Mouse (Mus musculus) MEL (cell line): ENCODE data around the gene Thap3. TPM values are rescaled to one million over a fixed set of nuclear protein-coding genes. Genes with fewer than 3 reads are reported as not detected.

ENCODE experiments used
- DNase-seq: peaks from one replicate; pipeline ENCODE4 v3.0.0; 2011; ENCODE audit warnings: low read depth, low spot score
- H3K27ac ChIP-seq: 2 replicates; pipeline ENCODE4 v1.5.1; 2012; ENCODE audit warnings: low read depth, mild to moderate bottlenecking, control low read depth, low read length, moderate library complexity; ENCODE audit not compliant: control insufficient read depth
- H3K27me3 ChIP-seq, 2 experiments: fragments of 150-350 bp in 1 of 2; sonication (generic) in 1 of 2; 2 replicates each; pipeline ENCODE4 v1.6.1; 2012; ENCODE audit warnings: low read length in 2 of 2, mild to moderate bottlenecking in 2 of 2, improper control_type of control experiment in 1 of 2, moderate library complexity in 1 of 2; ENCODE audit not compliant: insufficient read depth in 2 of 2, control insufficient read depth in 1 of 2
- H3K36me3 ChIP-seq, 2 experiments: 2 replicates each; pipeline ENCODE4 v1.6.1; 2012 to 2014; ENCODE audit warnings: low read length in 2 of 2, improper control_type of control experiment in 1 of 2, inconsistent platforms in 1 of 2, mild to moderate bottlenecking in 1 of 2; ENCODE audit not compliant: insufficient read depth in 2 of 2, control insufficient read depth in 1 of 2
- H3K4me1 ChIP-seq, 2 experiments: fragments of 150-350 bp in 1 of 2; sonication (generic) in 1 of 2; 2 replicates each; pipeline ENCODE4 v1.6.1; 2012; ENCODE audit warnings: low read length in 2 of 2, improper control_type of control experiment in 1 of 2, mild to moderate bottlenecking in 1 of 2; ENCODE audit not compliant: insufficient read depth in 2 of 2, control insufficient read depth in 1 of 2
- H3K4me3 ChIP-seq, 2 experiments: fragments of 150-350 bp in 1 of 2; sonication (generic) in 1 of 2; 2 replicates each; pipeline ENCODE4 v1.5.1; 2012; ENCODE audit warnings: low read depth in 2 of 2, low read length in 2 of 2, mild to moderate bottlenecking in 2 of 2, moderate library complexity in 2 of 2, control low read depth in 1 of 2, improper control_type of control experiment in 1 of 2; ENCODE audit not compliant: control insufficient read depth in 1 of 2, insufficient read depth in 1 of 2
- H3K79me2 ChIP-seq: 2 replicates; pipeline ENCODE4 v1.6.1; 2012; ENCODE audit warnings: mild to moderate bottlenecking, low read length, moderate library complexity; ENCODE audit not compliant: control insufficient read depth, poor library complexity, insufficient read depth
- H3K9ac ChIP-seq: 2 replicates; pipeline ENCODE4 v1.6.1; 2012; ENCODE audit warnings: low read depth, mild to moderate bottlenecking, control low read depth, low read length, moderate library complexity; ENCODE audit not compliant: control insufficient read depth, poor library complexity, severe bottlenecking
- H3K9me3 ChIP-seq: fragments of 150-350 bp; sonication (generic); replicated peaks from 2 replicates; pipeline ENCODE4 v1.6.1; 2012; ENCODE audit warnings: mild to moderate bottlenecking, low read length, improper control_type of control experiment, moderate library complexity; ENCODE audit not compliant: insufficient read depth
- BHLHE40 ChIP-seq: IDR thresholded peaks from 2 replicates; pipeline ENCODE4 v1.6.1; 2012; ENCODE audit warnings: low read depth, mild to moderate bottlenecking, inconsistent platforms, low read length, improper control_type of control experiment, borderline replicate concordance
- CHD1 ChIP-seq: IDR thresholded peaks from 2 replicates; pipeline ENCODE4 v1.6.1; 2012; ENCODE audit warnings: low read depth, mild to moderate bottlenecking, inconsistent platforms, low read length, improper control_type of control experiment
- CHD2 ChIP-seq: IDR thresholded peaks from 2 replicates; pipeline ENCODE4 v1.6.1; 2011; ENCODE audit warnings: low read length, improper control_type of control experiment
- CTCF ChIP-seq, 3 experiments: IDR thresholded peaks in 2 of 3; conservative IDR thresholded peaks in 1 of 3; 2 replicates each; pipeline ENCODE4 v1.5.1; 2011 to 2012; ENCODE audit warnings: low read length in 3 of 3, low read depth in 2 of 3, mild to moderate bottlenecking in 2 of 3, improper control_type of control experiment in 1 of 3, inconsistent platforms in 1 of 3, mixed read lengths in 1 of 3, moderate library complexity in 1 of 3; ENCODE audit not compliant: control insufficient read depth in 1 of 3, insufficient read depth in 1 of 3, poor library complexity in 1 of 3, severe bottlenecking in 1 of 3
- E2F4 ChIP-seq: IDR thresholded peaks from 2 replicates; pipeline ENCODE4 v1.6.1; 2011; ENCODE audit warnings: low read depth, low read length, improper control_type of control experiment, borderline replicate concordance
- ELF1 ChIP-seq: IDR thresholded peaks from 2 replicates; pipeline ENCODE4 v1.6.1; 2014; ENCODE audit warnings: low read depth, mild to moderate bottlenecking, inconsistent platforms, low read length, improper control_type of control experiment, moderate library complexity
- EP300 ChIP-seq, 2 experiments: IDR thresholded peaks; 2 replicates each; pipeline ENCODE4 v1.6.1; 2011; ENCODE audit warnings: improper control_type of control experiment in 2 of 2, low read length in 2 of 2, low read depth in 1 of 2, mild to moderate bottlenecking in 1 of 2
- ETS1 ChIP-seq: IDR thresholded peaks from 2 replicates; pipeline ENCODE4 v1.6.1; 2012; ENCODE audit warnings: low read depth, mild to moderate bottlenecking, inconsistent platforms, low read length, improper control_type of control experiment, moderate library complexity
- GABPA ChIP-seq: IDR thresholded peaks from 2 replicates; pipeline ENCODE4 v1.6.1; 2012; ENCODE audit warnings: low read depth, mild to moderate bottlenecking, inconsistent platforms, low read length, improper control_type of control experiment, moderate library complexity
- GATA1 ChIP-seq: IDR thresholded peaks from 2 replicates; pipeline ENCODE4 v1.6.1; 2011; ENCODE audit warnings: low read depth, low read length, improper control_type of control experiment
- HCFC1 ChIP-seq: IDR thresholded peaks from 2 replicates; pipeline ENCODE4 v1.6.1; 2012; ENCODE audit warnings: low read depth, mild to moderate bottlenecking, inconsistent platforms, low read length, improper control_type of control experiment, moderate library complexity
- JUND ChIP-seq: IDR thresholded peaks from 2 replicates; pipeline ENCODE4 v1.6.1; 2011; ENCODE audit warnings: low read depth, mild to moderate bottlenecking, improper control_type of control experiment, low read length
- MAX ChIP-seq: IDR thresholded peaks from 2 replicates; pipeline ENCODE4 v1.6.1; 2011; ENCODE audit warnings: low read length, improper control_type of control experiment
- MAZ ChIP-seq: IDR thresholded peaks from 2 replicates; pipeline ENCODE4 v1.6.1; 2012; ENCODE audit warnings: low read depth, mild to moderate bottlenecking, inconsistent platforms, low read length, improper control_type of control experiment
- MXI1 ChIP-seq: IDR thresholded peaks from 2 replicates; pipeline ENCODE4 v1.6.1; 2011; ENCODE audit warnings: mild to moderate bottlenecking, low read depth, low read length, improper control_type of control experiment
- MYB ChIP-seq: IDR thresholded peaks from 2 replicates; pipeline ENCODE4 v1.6.1; 2011; ENCODE audit warnings: mild to moderate bottlenecking, low read depth, low read length, improper control_type of control experiment
- MYC ChIP-seq: IDR thresholded peaks from 2 replicates; pipeline ENCODE4 v1.6.1; 2011; ENCODE audit warnings: low read depth, mild to moderate bottlenecking, low read length, improper control_type of control experiment, moderate library complexity
- NELFE ChIP-seq: IDR thresholded peaks from 2 replicates; pipeline ENCODE4 v1.6.1; 2011; ENCODE audit warnings: low read depth, low read length, improper control_type of control experiment
- NRF1 ChIP-seq: IDR thresholded peaks from 2 replicates; pipeline ENCODE4 v1.6.1; 2014; ENCODE audit warnings: low read depth, mild to moderate bottlenecking, inconsistent platforms, low read length, improper control_type of control experiment, moderate library complexity; ENCODE audit not compliant: poor library complexity, insufficient read depth, severe bottlenecking
- POLR2A ChIP-seq, 2 experiments: IDR thresholded peaks; 2 replicates each; pipeline ENCODE4 v1.6.1; 2011 to 2012; ENCODE audit warnings: low read length in 2 of 2, mild to moderate bottlenecking in 2 of 2, control low read depth in 1 of 2, improper control_type of control experiment in 1 of 2, low read depth in 1 of 2, moderate library complexity in 1 of 2; ENCODE audit not compliant: control insufficient read depth in 1 of 2, insufficient read depth in 1 of 2, poor library complexity in 1 of 2
- POLR2AphosphoS2 ChIP-seq: IDR thresholded peaks from 2 replicates; pipeline ENCODE4 v1.6.1; 2011; ENCODE audit warnings: low read length, improper control_type of control experiment
- POLR2AphosphoS5 ChIP-seq: IDR thresholded peaks from 2 replicates; pipeline ENCODE4 v1.6.1; 2012; ENCODE audit warnings: low read depth, borderline replicate concordance, mild to moderate bottlenecking, inconsistent platforms, low read length, moderate library complexity, mixed read lengths
- RAD21 ChIP-seq: IDR thresholded peaks from 2 replicates; pipeline ENCODE4 v1.6.1; 2011; ENCODE audit warnings: mild to moderate bottlenecking, low read depth, low read length, improper control_type of control experiment
- RCOR1 ChIP-seq: IDR thresholded peaks from 2 replicates; pipeline ENCODE4 v1.6.1; 2012; ENCODE audit warnings: low read depth, mild to moderate bottlenecking, inconsistent platforms, low read length, improper control_type of control experiment
- SIN3A ChIP-seq: IDR thresholded peaks from 2 replicates; pipeline ENCODE4 v1.6.1; 2012; ENCODE audit warnings: low read length, improper control_type of control experiment, inconsistent platforms
- SMC3 ChIP-seq: IDR thresholded peaks from 2 replicates; pipeline ENCODE4 v1.6.1; 2011; ENCODE audit warnings: low read depth, low read length, improper control_type of control experiment
- TAL1 ChIP-seq: IDR thresholded peaks from 2 replicates; pipeline ENCODE4 v1.6.1; 2012; ENCODE audit warnings: mild to moderate bottlenecking, inconsistent platforms, low read length, moderate library complexity, mixed read lengths
- TBP ChIP-seq: IDR thresholded peaks from 2 replicates; pipeline ENCODE4 v1.8.0; 2011; ENCODE audit warnings: low read depth, low read length, improper control_type of control experiment
- TCF12 ChIP-seq: IDR thresholded peaks from 2 replicates; pipeline ENCODE4 v1.6.1; 2014; ENCODE audit warnings: low read depth, mild to moderate bottlenecking, inconsistent platforms, low read length, improper control_type of control experiment, moderate library complexity
- UBTF ChIP-seq: IDR thresholded peaks from 2 replicates; pipeline ENCODE4 v1.6.1; 2012; ENCODE audit warnings: low read depth, mild to moderate bottlenecking, inconsistent platforms, low read length, improper control_type of control experiment, moderate library complexity, borderline replicate concordance; ENCODE audit not compliant: insufficient read depth
- USF1 ChIP-seq: IDR thresholded peaks from 2 replicates; pipeline ENCODE4 v1.6.1; 2014; ENCODE audit warnings: low read depth, mild to moderate bottlenecking, inconsistent platforms, low read length, improper control_type of control experiment, moderate library complexity
- USF2 ChIP-seq, 2 experiments: IDR thresholded peaks; 2 replicates each; pipeline ENCODE4 v1.6.1; 2011 to 2012; ENCODE audit warnings: improper control_type of control experiment in 2 of 2, low read length in 2 of 2, borderline replicate concordance in 1 of 2, inconsistent platforms in 1 of 2, low read depth in 1 of 2, mild to moderate bottlenecking in 1 of 2; ENCODE audit not compliant: insufficient read depth in 1 of 2
- ZC3H11A ChIP-seq: IDR thresholded peaks from 2 replicates; pipeline ENCODE4 v1.6.1; 2012; ENCODE audit warnings: low read depth, mild to moderate bottlenecking, inconsistent platforms, low read length, improper control_type of control experiment
- ZMIZ1 ChIP-seq: IDR thresholded peaks from 2 replicates; pipeline ENCODE4 v1.6.1; 2012; ENCODE audit warnings: low read depth, mild to moderate bottlenecking, inconsistent platforms, low read length, improper control_type of control experiment, moderate library complexity
- ZNF384 ChIP-seq: IDR thresholded peaks from 2 replicates; pipeline ENCODE4 v1.6.1; 2012; ENCODE audit warnings: low read depth, mild to moderate bottlenecking, inconsistent platforms, low read length, improper control_type of control experiment
- polyA plus RNA-seq, 2 experiments: library from polyadenylated mRNA; stranded (reverse) in 1 of 2; unstranded in 1 of 2; fragments of >175 nt in 1 of 2; fragments of >200 nt in 1 of 2; gene quantifications; 2 replicates each; pipeline versions ENCODE4 v1.2.1 to v1.2.4; 2012; ENCODE audit warnings: low replicate concordance in 2 of 2, low read depth in 1 of 2; ENCODE audit not compliant: insufficient read length in 2 of 2, insufficient read depth in 1 of 2, missing spikeins in 1 of 2
- total RNA-seq: library from RNA; depleted of rRNA; stranded (reverse); fragments of 300-350 nt; gene quantifications from 2 replicates; pipeline ENCODE4 v1.2.3, GENCODE M21; 2012

The Thap3 gene
- total and polyA plus RNA-seq, 3 experiments: 13.7 to 17.2 TPM; not detected in 1

DNA sequence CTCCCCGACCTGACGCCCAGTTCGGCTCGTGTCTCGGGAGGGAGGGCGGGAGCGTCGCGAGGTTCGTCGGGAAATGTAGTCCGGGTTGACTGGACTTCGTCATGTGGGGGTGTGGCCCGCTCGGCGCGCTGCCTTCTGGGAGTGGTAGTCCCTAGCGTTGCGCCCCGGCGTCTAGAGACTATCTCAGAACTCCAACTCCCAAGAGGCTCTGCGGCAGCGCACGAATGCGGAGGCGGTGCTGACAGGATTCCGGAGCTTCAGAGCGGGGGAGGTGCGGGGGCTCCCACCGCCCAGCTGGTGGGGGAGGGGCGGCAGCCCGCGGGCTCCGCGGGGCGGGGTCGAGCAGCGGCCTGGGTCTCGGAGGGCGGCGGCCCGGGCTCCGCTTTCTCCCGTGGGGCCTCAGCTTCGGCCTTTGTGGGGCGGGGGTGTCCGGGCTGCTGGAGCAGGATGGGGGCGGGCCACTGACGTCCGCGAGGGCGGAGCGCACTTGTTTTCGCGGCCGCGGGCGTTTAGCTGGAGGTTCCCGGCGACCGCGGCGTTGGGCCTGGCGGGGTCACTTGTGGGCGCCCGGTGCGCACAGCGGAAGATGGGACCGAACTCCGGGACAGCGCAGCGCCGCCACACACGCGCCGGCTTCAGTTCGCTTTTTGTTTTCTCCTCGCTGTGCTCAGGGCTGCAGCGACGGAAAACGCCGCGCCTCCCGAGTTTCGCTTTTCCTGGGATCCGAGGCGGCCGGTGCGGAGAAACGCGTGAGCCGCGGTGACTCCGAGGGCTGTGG, 7.6 kb upstream of the Thap3 start, which contains the start of gene Phf13:
TSS of gene Phf13 (minus strand) at position 86 of the 778 bp plus-strand sequence.
- peaks cover 5 to 30% of the 10 kb centered on the region in 2 experiments for H3K4me1 ChIP-seq
- H3K4me3 ChIP-seq: peak within 1 kb of the TSS; percentile 88 to 97
- H3K9ac ChIP-seq: peak within 1 kb of the TSS; percentile 94
- H3K79me2 ChIP-seq: peaks cover 6% of the 10 kb centered on the region; the same call in 1 of the 2 replicates
- H3K36me3 ChIP-seq: peaks cover 0 to 20% of the 10 kb centered on the region in 2 experiments; a peak in 2 of 4 replicates
- no peaks in the 10 kb centered on the region for H3K9me3 ChIP-seq
- H3K27me3 ChIP-seq: no peaks in the 10 kb centered on the region
- DNase-seq: peak; percentile 99
- peak within 1 kb of the TSS; percentile 36 for H3K27ac ChIP-seq
- TF ChIP-seq GATA1: no peak
- 0 out of 2 replicates have a peak, but pooled peaks have one; percentile 50 for TF ChIP-seq UBTF
- TF ChIP-seq CTCF (IDR thresholded peaks at IDR 0.05 in 2 of 3, conservative IDR thresholded peaks at IDR 0.05 in 1 of 3; ENCODE audit: control insufficient read depth in 1 of 3, insufficient read depth in 1 of 3, low read depth in 2 of 3, low read length in 3 of 3, poor library complexity in 1 of 3, severe bottlenecking in 1 of 3): no peak
- TF ChIP-seq POLR2A (IDR thresholded peaks at IDR 0.05; ENCODE audit: control insufficient read depth in 1 of 2, insufficient read depth in 1 of 2, low read depth in 1 of 2, low read length in 2 of 2, poor library complexity in 1 of 2): peak; percentile 23 to 65; a peak in 2 of 4 replicates
- no peak for TF ChIP-seq USF2 (IDR thresholded peaks at IDR 0.05; ENCODE audit: borderline replicate concordance in 1 of 2, insufficient read depth in 1 of 2, low read depth in 1 of 2, low read length in 2 of 2)
- peak; percentile 43; the same call in 1 of the 2 replicates for TF ChIP-seq MAX
- 0 out of 2 replicates have a peak, but pooled peaks have one; percentile 33 for TF ChIP-seq NRF1
- TF ChIP-seq CHD1: no peak
- TF ChIP-seq ELF1: peak; percentile 79
- TF ChIP-seq RAD21: no peak
- peak; percentile 75 for TF ChIP-seq USF1
- TF ChIP-seq MAZ: peak; percentile 91; the same call in 1 of the 2 replicates
- 0 out of 2 replicates have a peak, but pooled peaks have one; percentile 40 for TF ChIP-seq MYC
- TF ChIP-seq HCFC1: peak; percentile 96
- no peak; the same call in none of the 2 replicates for TF ChIP-seq TCF12
- TF ChIP-seq SMC3: no peak
- peak; percentile 77; the same call in 1 of the 2 replicates for TF ChIP-seq CHD2
- no peak for TF ChIP-seq ZC3H11A
- TF ChIP-seq POLR2AphosphoS5: no peak
- TF ChIP-seq NELFE: no peak; the same call in 1 of the 2 replicates
- TF ChIP-seq MXI1: peak; percentile 62; the same call in 1 of the 2 replicates
- TF ChIP-seq TAL1: no peak
- TF ChIP-seq JUND: no peak
- peak in 1 of 2 experiments; percentile 45; a peak in 1 of 4 replicates for TF ChIP-seq EP300 (IDR thresholded peaks at IDR 0.05; ENCODE audit: low read depth in 1 of 2, low read length in 2 of 2)
- TF ChIP-seq RCOR1: no peak
- peak; percentile 58 for TF ChIP-seq ETS1
- TF ChIP-seq BHLHE40: 0 out of 2 replicates have a peak, but pooled peaks have one; percentile 6
- no peak for TF ChIP-seq POLR2AphosphoS2
- TF ChIP-seq MYB: no peak
- no peak for TF ChIP-seq ZMIZ1
- no peak for TF ChIP-seq ZNF384
- TF ChIP-seq E2F4: no peak
- no peak for TF ChIP-seq TBP
- peak; percentile 86 for TF ChIP-seq SIN3A
- TF ChIP-seq GABPA: no peak
